Mouse (Mus musculus) adrenal gland, adult 2 months (tissue): ENCODE data around the gene Ache. TPM values are rescaled to one million over a fixed set of nuclear protein-coding genes. Genes with fewer than 3 reads are reported as not detected.

Experiments
- DNase-seq: peaks from one replicate; pipeline ENCODE4 v3.0.0; 2021
- microRNA-seq, 2 experiments: library from miRNA; unstranded; fragments of <30 nt; microRNA quantifications; one replicate each; pipeline ENCODE4 v1.2.0; 2021
- polyA plus RNA-seq: library from polyadenylated mRNA; depleted of rRNA; stranded (reverse); fragments of >200 nt; gene quantifications from 2 replicates; pipeline ENCODE4 v1.2.3, GENCODE M21; 2012; rRNA removed
- total RNA-seq, 2 experiments: library from RNA; stranded (reverse); gene quantifications; 2 replicates each; pipeline ENCODE4 v1.2.3; 2021

Ache gene
- total and polyA plus RNA-seq, 3 experiments, result 5.8 to 12.0 (median 11.0) TPM

GRCm38 (mm10) chr5:137333512-137334174 is 46.3 kb downstream of the Ache start, which contains the start of gene Slc12a9:
Gene Slc12a9 (minus strand): TSS chr5:137333597.
- peak; percentile 96 for DNase-seq

GRCm38 (mm10) chr5:137334317-137334716 is 47.0 kb downstream of the Ache start:
- DNase-seq, result no peak

GRCm38 (mm10) chr5:137335066-137335465 is 47.7 kb downstream of the Ache start:
- DNase-seq, result no peak

- no peak for DNase-seq
These were observed 49.9 kb downstream of the Ache start for GRCm38 (mm10) chr5:137337190-137337589.

GRCm38 (mm10) chr5:137338256-137338655 is 50.9 kb downstream of the Ache start:
- DNase-seq, result peak; percentile 95

GRCm38 (mm10) chr5:137338663-137339289 is 51.5 kb downstream of the Ache start:
- DNase-seq, result peak; percentile 68

GRCm38 (mm10) chr5:137339290-137339979 is 52.1 kb downstream of the Ache start:
- peak; percentile 67 for DNase-seq

GRCm38 (mm10) chr5:137340222-137340621 is 52.9 kb downstream of the Ache start:
- DNase-seq, result no peak

GRCm38 (mm10) chr5:137342407-137343012 is 55.2 kb downstream of the Ache start:
- no peak for DNase-seq

GRCm38 (mm10) chr5:137343412-137343811 is 56.1 kb downstream of the Ache start:
- no peak for DNase-seq

GRCm38 (mm10) chr5:137343869-137344268 is 56.5 kb downstream of the Ache start:
- no peak for DNase-seq

Small RNAs within 50 kb of the gene (microRNA-seq; reads per million reads assigned to microRNA genes)
- gene Mir7036 (0.41 to 0.88 reads per million in 2 experiments), gene Mir8116 (0 to 0.22 reads per million in 2 experiments)

Other genes starting within 250 kb of the Ache start
- gene Ap1s1, start 241.4 kb upstream of the Ache start, total RNA-seq, result 100 to 1,000 TPM in 1 of 2 experiments, 10 to 100 TPM in 1; 75.4 to 114 TPM
- gene Ap1s1, start 241.4 kb upstream of the Ache start, polyA plus RNA-seq, result 46.5 and 56.7 TPM in 2 replicates
- 1 to 10 TPM; 3.9 to 5.3 TPM for gene Serpine1, start 215.3 kb upstream of the Ache start, total RNA-seq
- gene Serpine1, start 215.3 kb upstream of the Ache start, polyA plus RNA-seq, result 1.3 and 2.1 TPM in 2 replicates
- gene Trim56, start 171.3 kb upstream of the Ache start, total RNA-seq, result 10 to 100 TPM; 37.1 to 47.0 TPM
- gene Trim56, start 171.3 kb upstream of the Ache start, polyA plus RNA-seq, result 13.3 and 19.6 TPM in 2 replicates
- gene Muc3, start 138.2 kb upstream of the Ache start, total RNA-seq, result not detected
- not detected in 2 replicates for gene Muc3, start 138.2 kb upstream of the Ache start, polyA plus RNA-seq
- gene Muc3a, start 75.1 kb upstream of the Ache start, total RNA-seq, result under 1 TPM in 1 of 2 experiments, not detected in 1; 0.14 TPM
- gene Muc3a, start 75.1 kb upstream of the Ache start, polyA plus RNA-seq, result 0.30 and 0.63 TPM in 2 replicates
- gene Ufsp1, start 7.1 kb downstream of the Ache start, total RNA-seq, result 10 to 100 TPM in 1 of 2 experiments, 1 to 10 TPM in 1; 9.6 to 15.3 TPM
- gene Ufsp1, start 7.1 kb downstream of the Ache start, polyA plus RNA-seq, result 29.8 and 37.9 TPM in 2 replicates
- 100 to 1,000 TPM; 135 to 172 TPM for gene Srrt, start 20.2 kb downstream of the Ache start, total RNA-seq
- 138 and 150 TPM in 2 replicates for gene Srrt, start 20.2 kb downstream of the Ache start, polyA plus RNA-seq
- gene Trip6, start 26.9 kb downstream of the Ache start, total RNA-seq, result 10 to 100 TPM; 28.3 to 41.4 TPM
- 108 TPM in 2 replicates for gene Trip6, start 26.9 kb downstream of the Ache start, polyA plus RNA-seq
- gene Slc12a9, start 46.1 kb downstream of the Ache start, total RNA-seq, result 10 to 100 TPM in 1 of 2 experiments, 1 to 10 TPM in 1; 7.3 to 12.4 TPM
- 30.4 and 33.0 TPM in 2 replicates for gene Slc12a9, start 46.1 kb downstream of the Ache start, polyA plus RNA-seq
- 10 to 100 TPM; 44.3 to 68.9 TPM for gene Ephb4, start 62.6 kb downstream of the Ache start, total RNA-seq
- gene Ephb4, start 62.6 kb downstream of the Ache start, polyA plus RNA-seq, result 54.6 and 59.9 TPM in 2 replicates
- gene Zan, start 189.5 kb downstream of the Ache start, total RNA-seq, result not detected
- gene Zan, start 189.5 kb downstream of the Ache start, polyA plus RNA-seq, result 0.01 TPM in 2 replicates
- 10 to 100 TPM; 23.0 to 31.7 TPM for gene Pop7, start 215.0 kb downstream of the Ache start, total RNA-seq
- 46.9 and 48.7 TPM in 2 replicates for gene Pop7, start 215.0 kb downstream of the Ache start, polyA plus RNA-seq
- 10 to 100 TPM; 25.4 to 31.0 TPM for gene Gigyf1, start 231.0 kb downstream of the Ache start, total RNA-seq
- 37.1 and 38.0 TPM in 2 replicates for gene Gigyf1, start 231.0 kb downstream of the Ache start, polyA plus RNA-seq
- gene Epo, start 245.7 kb downstream of the Ache start, total RNA-seq, result not detected
- gene Epo, start 245.7 kb downstream of the Ache start, polyA plus RNA-seq, result not detected in 2 replicates
- gene Gnb2, start 246.0 kb downstream of the Ache start, total RNA-seq, result 100 to 1,000 TPM; 553 to 611 TPM
- 1,578 and 1,712 TPM in 2 replicates for gene Gnb2, start 246.0 kb downstream of the Ache start, polyA plus RNA-seq